Mouse (Mus musculus) embryonic fibroblast, embryonic 13.5 days (primary cell): ENCODE measurements around the gene Xab2. TPM values are rescaled to one million over a fixed set of nuclear protein-coding genes. Genes with fewer than 3 reads are reported as not detected.

Source experiments
- H3K27ac ChIP-seq: 2 replicates; pipeline ENCODE4 v1.5.1; 2012; ENCODE audit warnings: low read length, control low read depth, inconsistent platforms; ENCODE audit not compliant: insufficient read depth
- H3K4me1 ChIP-seq: 2 replicates; pipeline ENCODE4 v1.6.1; 2011; ENCODE audit warnings: low read length; ENCODE audit not compliant: control insufficient read depth, insufficient read depth
- H3K4me3 ChIP-seq: 2 replicates; pipeline ENCODE4 v1.5.1; 2011; ENCODE audit warnings: mild to moderate bottlenecking, control low read depth, low read length; ENCODE audit not compliant: insufficient read depth
- CTCF ChIP-seq: IDR thresholded peaks from 2 replicates; pipeline ENCODE4 v1.5.1; 2011; ENCODE audit warnings: mild to moderate bottlenecking, control low read depth, low read length, moderate library complexity, borderline replicate concordance; ENCODE audit not compliant: insufficient read depth
- POLR2A ChIP-seq: IDR thresholded peaks from 2 replicates; pipeline ENCODE4 v1.6.1; 2011; ENCODE audit warnings: low read depth, mild to moderate bottlenecking, control low read depth, low read length, moderate library complexity
- polyA plus RNA-seq: library from polyadenylated mRNA; stranded (reverse); fragments of >200 nt; gene quantifications from 2 replicates; pipeline ENCODE4 v1.2.4, GENCODE M21; 2011; ENCODE audit warnings: low read depth; ENCODE audit not compliant: missing spikeins, insufficient read length

The Xab2 gene
- polyA plus RNA-seq, 1 experiment: 25.0 TPM

- H3K4me3 ChIP-seq: no peak overlapping the region
- no peak overlapping the region for H3K27ac ChIP-seq
- H3K4me1 ChIP-seq: peaks cover 2% of the 10 kb centered on the region; the same call in 1 of the 2 replicates
- TF ChIP-seq CTCF: no peak
- no peak for TF ChIP-seq POLR2A
Observed at GRCm38 (mm10) chr8:3648268-3648667, 27.2 kb upstream of the Xab2 start.

GRCm38 (mm10) chr8:3647561-3647960 is 26.4 kb upstream of the Xab2 start:
- Histone ChIP-seq H3K27ac (no peak overlapping the region), H3K4me1 (peaks cover 2% of the 10 kb centered on the region; the same call in 1 of the 2 replicates), H3K4me3 (no peak overlapping the region)
- TF ChIP-seq CTCF: no peak
- TF ChIP-seq POLR2A: no peak

GRCm38 (mm10) chr8:3646824-3647531 is 25.9 kb upstream of the Xab2 start:
- H3K4me3 ChIP-seq: no peak overlapping the region
- H3K4me1 ChIP-seq: peaks cover 2% of the 10 kb centered on the region; the same call in 1 of the 2 replicates
- H3K27ac ChIP-seq: no peak overlapping the region
- TF ChIP-seq POLR2A: no peak
- TF ChIP-seq CTCF: no peak

- Histone ChIP-seq H3K27ac (no peak overlapping the region), H3K4me1 (peaks cover 2% of the 10 kb centered on the region; the same call in 1 of the 2 replicates), H3K4me3 (no peak overlapping the region)
- TF ChIP-seq POLR2A (no peak), CTCF (no peak)
Observed at GRCm38 (mm10) chr8:3645804-3646203, 24.7 kb upstream of the Xab2 start.

- TF ChIP-seq POLR2A (no peak), CTCF (no peak)
- Histone ChIP-seq H3K4me1 (no peaks in the 10 kb centered on the region), H3K4me3 (peak overlapping the region; percentile 58), H3K27ac (no peak overlapping the region)
Observed at GRCm38 (mm10) chr8:3631478-3631875, 10.4 kb upstream of the Xab2 start.

- H3K4me3 ChIP-seq: peak within 1 kb of the TSS; percentile 58
- no peaks in the 10 kb centered on the region for H3K4me1 ChIP-seq
- TF ChIP-seq POLR2A: peak; percentile 54
- no peak for TF ChIP-seq CTCF
- no peak within 1 kb of the TSS for H3K27ac ChIP-seq
Observed at GRCm38 (mm10) chr8:3630647-3631477, 9.7 kb upstream of the Xab2 start, which contains the start of gene Stxbp2. Gene Stxbp2 (plus strand): TSS chr8:3630955.

GRCm38 (mm10) chr8:3628014-3628413 is 6.9 kb upstream of the Xab2 start:
- no peak for TF ChIP-seq POLR2A
- TF ChIP-seq CTCF: no peak
- Histone ChIP-seq H3K4me3 (no peak overlapping the region), H3K27ac (no peak overlapping the region)

GRCm38 (mm10) chr8:3626971-3627370 is 5.9 kb upstream of the Xab2 start:
- Histone ChIP-seq H3K4me1 (no peaks in the 10 kb centered on the region), H3K4me3 (no peak overlapping the region), H3K27ac (no peak overlapping the region)
- TF ChIP-seq POLR2A (no peak), CTCF (no peak)

More at GRCm38 (mm10) chr8:3628014-3628413, 6.9 kb upstream of the Xab2 start:
- H3K4me1 ChIP-seq: no peaks in the 10 kb centered on the region

GRCm38 (mm10) chr8:3625445-3625844 is 4.3 kb upstream of the Xab2 start, which contains the start of gene Pcp2:
Gene Pcp2 (minus strand): TSS chr8:3625545.
- Histone ChIP-seq H3K4me3 (no peak within 1 kb of the TSS), H3K4me1 (no peaks in the 10 kb centered on the region), H3K27ac (no peak within 1 kb of the TSS)
- TF ChIP-seq POLR2A: no peak
- no peak for TF ChIP-seq CTCF

GRCm38 (mm10) chr8:3622119-3622518 is 1.0 kb upstream of the Xab2 start:
- H3K4me3 ChIP-seq: peak overlapping the region; percentile 89
- TF ChIP-seq POLR2A (no peak), CTCF (no peak)
- H3K4me1 ChIP-seq: no peaks in the 10 kb centered on the region
- no peak overlapping the region for H3K27ac ChIP-seq
